Mouse (Mus musculus) liver, postnatal 0 days (tissue): Measurements from ENCODE around the gene Tmem62. TPM values are rescaled to one million over a fixed set of nuclear protein-coding genes. Genes with fewer than 3 reads are reported as not detected.

ENCODE experiments used
- ATAC-seq: fragments of 200-750 bp; cut with Nextera tagmentation; 2 replicates; pipeline ENCODE4 v1.8.0; 2017; ENCODE audit warnings: mild to moderate bottlenecking, moderate library complexity
- DNase-seq: peaks from one replicate; pipeline ENCODE4 v3.0.0-alpha.2; 2016
- H3K27ac ChIP-seq: fragments of 300-500 bp; sonication (generic); 2 replicates; pipeline ENCODE4 v1.5.1; 2014; ENCODE audit warnings: antibody characterized with exemption, moderate library complexity, mild to moderate bottlenecking, low read depth
- H3K27me3 ChIP-seq: fragments of 300-500 bp; sonication (generic); 2 replicates; pipeline ENCODE4 v1.6.1; 2014; ENCODE audit warnings: low read length, control low read depth, mixed read lengths; ENCODE audit not compliant: insufficient read depth
- H3K36me3 ChIP-seq: fragments of 300-500 bp; sonication (generic); replicated peaks from 2 replicates; pipeline ENCODE4 v1.6.1; 2014; ENCODE audit warnings: mild to moderate bottlenecking, control low read depth, low read length, moderate library complexity, mixed read lengths; ENCODE audit not compliant: insufficient read depth
- H3K4me1 ChIP-seq: fragments of 300-500 bp; sonication (generic); 2 replicates; pipeline ENCODE4 v1.6.1; 2014; ENCODE audit warnings: antibody characterized with exemption, mild to moderate bottlenecking, control low read depth; ENCODE audit not compliant: insufficient read depth
- H3K4me2 ChIP-seq: fragments of 300-500 bp; sonication (generic); 2 replicates; pipeline ENCODE4 v1.6.1; 2014; ENCODE audit warnings: low read depth, mild to moderate bottlenecking, low read length, moderate library complexity, mixed read lengths
- H3K4me3 ChIP-seq: fragments of 300-500 bp; sonication (generic); 2 replicates; pipeline ENCODE4 v1.5.1; 2014; ENCODE audit warnings: low read depth, low read length
- H3K9ac ChIP-seq: fragments of 300-500 bp; sonication (generic); replicated peaks from 2 replicates; pipeline ENCODE4 v1.6.1; 2014; ENCODE audit warnings: mild to moderate bottlenecking, moderate library complexity
- H3K9me3 ChIP-seq: fragments of 300-500 bp; sonication (generic); 2 replicates; pipeline ENCODE4 v1.6.1; 2016; ENCODE audit warnings: mild to moderate bottlenecking, control low read depth, low read length, mixed read lengths
- CTCF ChIP-seq: sonication (generic); IDR thresholded peaks from 2 replicates; pipeline ENCODE4 v1.5.1; 2016; ENCODE audit warnings: antibody characterized with exemption, low read depth
- EP300 ChIP-seq: IDR thresholded peaks from 2 replicates; pipeline ENCODE4 v1.6.1; 2016; ENCODE audit warnings: antibody characterized with exemption, low read depth, mild to moderate bottlenecking
- WGBS: fragments of 180-500 bp; shearing (Covaris S2); extraction: QIAGEN DNeasy Blood & Tissue Kit; methylation state at CpG from one replicate; pipeline ENCODE4 v1.1.7; 2014; ENCODE audit not compliant: insufficient replicate concordance; 5-methylcytosine and 5-hydroxymethylcytosine counted together
- polyA plus RNA-seq: library from polyadenylated mRNA; unstranded; fragments of >200 nt; fragmentation: Nextera tagmentation; extraction: Ambion mirVana; gene quantifications from 2 replicates; pipeline ENCODE4 v1.2.1, GENCODE M21; 2015

The Tmem62 gene
- 2.9 and 3.2 TPM in 2 replicates for polyA plus RNA-seq

DNA sequence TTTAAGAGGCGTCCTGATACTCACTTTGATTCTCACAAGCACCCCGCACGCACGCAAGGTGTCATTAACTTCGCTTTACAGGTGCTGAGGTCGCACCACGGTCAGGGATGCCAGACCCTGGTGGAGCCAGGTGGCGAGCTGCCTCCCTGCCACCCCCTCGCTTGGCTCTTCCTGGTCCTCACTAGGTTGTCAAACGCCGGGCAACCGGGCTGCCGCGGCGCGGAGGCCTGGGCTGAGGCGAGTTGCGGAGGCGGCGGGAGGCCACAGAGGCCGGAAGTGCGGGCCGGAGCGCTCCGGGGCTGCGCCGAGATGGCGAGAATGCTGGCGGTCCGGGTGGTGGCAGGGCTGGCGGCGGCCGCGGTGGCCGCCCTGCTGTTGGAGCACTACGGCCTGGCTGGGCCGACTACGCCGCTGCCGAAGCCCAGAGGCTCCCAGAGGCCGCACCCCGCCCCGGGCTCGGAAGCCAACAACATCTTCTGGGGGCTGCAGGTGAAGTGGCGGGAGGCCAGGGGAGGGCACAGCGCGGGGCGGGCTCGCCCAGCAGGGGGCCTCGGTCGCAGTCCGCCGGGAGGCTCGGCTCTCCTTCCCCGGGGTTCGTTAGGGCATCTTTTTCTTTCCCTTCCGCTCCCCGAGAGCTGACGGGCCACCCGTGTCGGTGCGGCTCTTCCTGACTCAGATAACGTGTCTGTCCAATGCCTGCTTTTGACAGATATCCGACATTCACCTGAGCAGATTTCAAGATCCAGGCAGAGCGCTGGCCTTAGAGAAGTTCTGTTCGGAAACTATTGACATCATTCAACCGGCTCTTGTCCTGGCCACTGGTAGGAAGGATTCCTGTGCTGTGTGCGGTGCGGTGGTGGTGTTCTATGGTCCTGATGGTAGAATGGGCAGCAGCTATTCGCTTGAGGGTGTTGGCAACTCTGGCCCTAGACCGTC lies at the start of gene Tmem62:
Gene Tmem62 (plus strand): TSS at position 28 of the 936 bp plus-strand sequence.
- Histone ChIP-seq H3K4me3 (peak within 1 kb of the TSS; percentile 87), H3K9me3 (no peaks in the 10 kb centered on the region), H3K27me3 (no peaks in the 10 kb centered on the region), H3K9ac (peak within 1 kb of the TSS; percentile 84), H3K4me2 (peak within 1 kb of the TSS; percentile 94), H3K36me3 (no peaks in the 10 kb centered on the region), H3K4me1 (peaks cover 15% of the 10 kb centered on the region), H3K27ac (peak within 1 kb of the TSS; percentile 93)
- WGBS: 2% methylated on average over 63 of the region's 71 CpGs
- ATAC-seq (peak; percentile 82), DNase-seq (peak; percentile 84)
- TF ChIP-seq CTCF (peak; percentile 64), EP300 (peak; percentile 49; the same call in 1 of the 2 replicates)

DNA sequence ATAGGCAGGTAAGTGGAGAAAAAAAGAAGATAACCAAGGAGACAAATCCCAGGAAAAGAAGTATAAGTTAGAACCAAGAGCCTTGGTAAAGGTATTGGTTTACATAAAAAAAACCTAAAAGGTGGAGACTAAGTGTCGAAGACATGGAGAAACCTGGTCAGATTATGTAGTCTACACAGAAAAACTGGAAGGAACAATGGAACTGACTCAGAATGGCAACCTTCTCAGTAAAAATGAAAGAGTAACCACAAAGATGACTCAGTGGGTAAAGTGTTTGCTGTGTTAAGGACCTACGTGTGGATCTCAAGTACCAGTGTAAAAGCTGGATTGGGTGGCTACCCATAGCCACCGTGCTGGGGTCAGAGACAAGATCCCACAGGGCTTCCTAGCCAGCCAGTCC lies 43.8 kb upstream of the Tmem62 start:
- no peaks in the 10 kb centered on the region for H3K27me3 ChIP-seq
- WGBS: 91% methylated on average over 3 of the region's 3 CpGs
- H3K27ac ChIP-seq: no peak overlapping the region
- H3K4me3 ChIP-seq: no peak overlapping the region
- ATAC-seq: no peak
- H3K4me2 ChIP-seq: no peak overlapping the region
- DNase-seq: no peak
- H3K4me1 ChIP-seq: no peaks in the 10 kb centered on the region
- no peaks in the 10 kb centered on the region for H3K9me3 ChIP-seq
- H3K9ac ChIP-seq: no peak overlapping the region
- H3K36me3 ChIP-seq: peaks cover 60% of the 10 kb centered on the region
- TF ChIP-seq CTCF: no peak
- TF ChIP-seq EP300: no peak

DNA sequence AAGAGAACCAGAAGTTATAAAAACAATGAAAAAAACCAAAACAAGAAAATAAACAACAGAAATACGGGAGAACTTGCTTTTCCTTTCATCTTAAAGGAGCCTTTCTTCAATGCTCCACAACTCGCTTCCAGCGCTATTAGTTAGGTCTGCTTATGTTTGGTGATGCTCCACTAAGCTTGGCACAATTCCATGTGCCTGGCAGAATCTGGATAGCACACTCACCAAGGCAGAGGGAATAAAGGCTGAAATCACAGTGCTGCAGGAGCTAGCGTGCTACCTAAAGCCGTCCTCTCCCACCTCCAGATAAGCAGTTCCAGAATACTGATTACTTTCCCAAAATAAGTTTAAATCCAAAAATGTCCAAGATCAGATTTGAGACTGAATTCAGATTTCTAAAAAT lies 25.6 kb upstream of the Tmem62 start:
- TF ChIP-seq CTCF (no peak), EP300 (no peak)
- Histone ChIP-seq H3K4me3 (no peak overlapping the region), H3K4me1 (no peaks in the 10 kb centered on the region), H3K9ac (no peak overlapping the region), H3K9me3 (no peaks in the 10 kb centered on the region), H3K36me3 (peaks cover 49% of the 10 kb centered on the region), H3K27me3 (no peaks in the 10 kb centered on the region), H3K4me2 (no peak overlapping the region), H3K27ac (no peak overlapping the region)
- DNase-seq: no peak
- 87% methylated on average over 5 of the region's 5 CpGs for WGBS
- no peak for ATAC-seq

DNA sequence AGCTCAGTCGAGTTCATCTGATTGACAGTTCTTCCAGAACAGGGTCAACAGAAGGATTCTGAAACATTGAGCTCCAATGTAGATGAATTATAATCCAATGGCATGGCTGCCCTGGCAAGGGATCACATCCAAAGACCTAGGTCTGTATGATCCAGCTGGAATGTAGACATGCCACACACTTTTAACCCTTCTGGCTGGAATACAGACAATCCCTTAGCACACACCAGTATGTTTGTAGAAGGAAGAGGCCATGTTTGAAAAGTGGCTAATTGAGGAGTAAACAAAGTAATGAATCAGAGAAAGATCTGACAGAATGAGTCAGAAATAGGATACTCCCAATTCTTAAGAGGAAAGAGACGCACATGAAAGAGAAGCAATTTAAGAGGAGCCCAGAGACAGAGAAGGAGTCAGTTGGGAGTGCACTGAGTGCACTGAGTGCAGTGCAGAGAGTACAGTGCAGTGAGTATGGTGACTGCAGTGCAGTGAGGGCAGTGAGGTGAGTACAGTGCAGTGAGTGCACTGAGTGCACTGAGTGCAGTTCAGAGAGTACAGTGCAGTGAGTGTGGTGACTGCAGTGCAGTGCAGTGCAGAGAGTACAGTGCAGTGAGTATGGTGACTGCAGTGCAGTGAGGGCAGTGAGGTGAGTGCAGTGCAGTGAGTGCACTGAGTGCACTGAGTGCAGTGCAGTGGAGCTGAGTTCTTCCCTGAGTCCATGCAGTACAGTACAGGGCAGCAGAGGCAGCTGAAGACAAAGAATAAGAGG lies 24.5 kb upstream of the Tmem62 start:
- ATAC-seq: peak; percentile 49; the same call in 1 of the 2 replicates
- WGBS: 64% methylated on average over 2 of the region's 2 CpGs
- Histone ChIP-seq H3K4me1 (no peaks in the 10 kb centered on the region), H3K4me3 (no peak overlapping the region), H3K27me3 (no peaks in the 10 kb centered on the region), H3K36me3 (peaks cover 42% of the 10 kb centered on the region), H3K4me2 (no peak overlapping the region), H3K9ac (no peak overlapping the region), H3K9me3 (no peaks in the 10 kb centered on the region), H3K27ac (no peak overlapping the region)
- no peak for DNase-seq
- no peak for TF ChIP-seq EP300
- no peak for TF ChIP-seq CTCF

DNA sequence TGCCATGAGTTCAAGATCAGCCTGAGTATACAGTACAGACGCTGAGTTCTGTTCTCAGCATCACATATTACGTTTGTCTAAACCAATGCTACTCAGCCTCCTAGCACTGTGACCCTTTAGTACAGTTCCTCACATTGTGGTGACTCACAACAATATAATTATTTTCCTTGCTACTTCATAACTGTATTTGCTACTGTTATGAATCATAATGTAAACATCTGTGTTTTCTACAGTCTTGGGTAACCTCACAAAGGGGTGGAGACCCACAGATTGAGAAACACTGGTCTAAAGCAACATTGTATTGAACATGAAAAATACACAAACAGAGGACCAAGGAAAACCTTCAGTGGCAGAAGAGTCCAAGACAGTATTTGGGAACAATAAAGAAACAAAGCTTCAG lies 17.5 kb upstream of the Tmem62 start:
- Histone ChIP-seq H3K27me3 (no peaks in the 10 kb centered on the region), H3K36me3 (peaks cover 23% of the 10 kb centered on the region), H3K9ac (no peak overlapping the region), H3K27ac (no peak overlapping the region), H3K9me3 (no peaks in the 10 kb centered on the region), H3K4me2 (no peak overlapping the region), H3K4me3 (no peak overlapping the region), H3K4me1 (peaks cover 5% of the 10 kb centered on the region)
- TF ChIP-seq CTCF (no peak), EP300 (no peak)
- ATAC-seq: peak; percentile 27; the same call in 1 of the 2 replicates
- DNase-seq: no peak
- 89% methylated on average over 2 of the region's 2 CpGs for WGBS

DNA sequence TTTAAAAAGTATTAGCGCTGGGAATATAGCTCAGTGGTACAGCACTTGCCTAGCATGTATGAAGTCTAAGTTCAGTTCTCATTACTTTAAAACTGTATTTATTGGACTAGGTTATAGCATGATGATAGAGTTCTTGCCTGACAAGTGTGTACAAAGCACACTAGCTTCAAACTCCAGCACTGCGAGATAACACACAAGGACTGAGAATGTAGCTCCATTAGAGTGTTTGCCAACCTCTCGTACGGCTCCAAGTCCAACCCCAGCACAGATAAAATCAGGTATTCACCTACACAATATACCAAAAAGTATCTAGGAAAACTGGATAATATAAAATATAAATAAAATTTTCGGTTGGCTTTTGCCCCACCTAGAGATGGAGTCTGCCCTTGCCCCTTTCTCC lies 17.0 kb upstream of the Tmem62 start:
- 76% methylated on average over 5 of the region's 5 CpGs for WGBS
- no peak for TF ChIP-seq EP300
- no peak for TF ChIP-seq CTCF
- H3K4me2 ChIP-seq: no peak overlapping the region
- H3K36me3 ChIP-seq: peaks cover 19% of the 10 kb centered on the region
- H3K27ac ChIP-seq: no peak overlapping the region
- H3K9ac ChIP-seq: no peak overlapping the region
- ATAC-seq: no peak
- H3K27me3 ChIP-seq: no peaks in the 10 kb centered on the region
- no peak for DNase-seq
- peaks cover 5% of the 10 kb centered on the region for H3K4me1 ChIP-seq
- H3K4me3 ChIP-seq: no peak overlapping the region
- no peaks in the 10 kb centered on the region for H3K9me3 ChIP-seq
